Mouse (Mus musculus) left cerebral cortex, adult 2 months (tissue): Measurements from ENCODE around the gene Vps13d. TPM values are rescaled to one million over a fixed set of nuclear protein-coding genes. Genes with fewer than 3 reads are reported as not detected.

Source experiments
- DNase-seq, 2 experiments: peaks; one replicate each; pipeline ENCODE4 v3.0.0; 2021 to 2022; ENCODE audit warnings: low spot score in 2 of 2, mixed read lengths in 1 of 2; ENCODE audit errors: extremely low spot score in 1 of 2
- H3K27ac ChIP-seq: fragments of 200-600 bp; 2 replicates; pipeline ENCODE4 v1.8.1; 2022
- H3K4me3 ChIP-seq: fragments of 200-600 bp; 2 replicates; pipeline ENCODE4 v1.8.1; 2022
- CTCF ChIP-seq: fragments of 200-600 bp; IDR thresholded peaks from 2 replicates; pipeline ENCODE4 v1.8.1; 2022; ENCODE audit warnings: antibody characterized with exemption, mild to moderate bottlenecking, moderate library complexity
- intact Hi-C: fragments of 180-260 bp; cut with DNase I; formaldehyde crosslinking; loops from one replicate; pipeline ENCODE4 v1.15.1; 2025
- total RNA-seq, 2 experiments: library from RNA; stranded (reverse); gene quantifications; 2 replicates each; pipeline ENCODE4 v1.2.3; 2021

Gene Vps13d
- total RNA-seq, 2 experiments from 2014 or later = 63.2 to 64.4 TPM

DNA sequence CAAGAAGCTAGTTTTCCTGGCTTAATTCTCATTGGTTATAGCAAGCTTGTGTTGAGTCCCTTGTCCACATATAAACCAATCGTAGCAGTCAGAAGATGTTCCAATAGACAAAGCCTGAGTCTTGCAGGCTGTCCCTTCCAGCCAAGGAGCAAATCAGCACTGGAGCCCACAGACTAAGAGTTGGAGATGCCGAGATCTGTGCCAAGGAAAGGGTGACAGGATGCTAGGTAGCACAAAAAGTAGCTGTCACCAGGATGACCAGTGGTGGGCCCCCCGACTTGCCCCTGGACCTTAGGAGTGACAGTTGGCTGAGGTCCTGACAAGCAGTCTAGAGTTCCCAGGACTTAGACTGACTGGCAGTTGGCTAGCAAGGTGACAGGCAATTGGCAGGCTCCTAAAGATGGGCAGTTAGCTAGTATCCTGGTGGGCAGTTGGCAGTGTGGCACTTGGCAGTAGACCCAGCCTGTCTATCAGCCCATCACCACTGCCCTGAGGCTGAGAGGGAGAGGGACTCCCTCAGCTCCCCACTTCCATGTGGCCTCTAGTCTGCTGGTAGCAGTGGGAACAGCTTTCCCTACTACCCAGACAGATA, 258.1 kb downstream of the Vps13d start:
- no peak for DNase-seq
- Histone ChIP-seq H3K4me3 (no peak overlapping the region), H3K27ac (no peak overlapping the region)
- intact Hi-C loops = no loop called here
- TF ChIP-seq CTCF = no peak

DNA sequence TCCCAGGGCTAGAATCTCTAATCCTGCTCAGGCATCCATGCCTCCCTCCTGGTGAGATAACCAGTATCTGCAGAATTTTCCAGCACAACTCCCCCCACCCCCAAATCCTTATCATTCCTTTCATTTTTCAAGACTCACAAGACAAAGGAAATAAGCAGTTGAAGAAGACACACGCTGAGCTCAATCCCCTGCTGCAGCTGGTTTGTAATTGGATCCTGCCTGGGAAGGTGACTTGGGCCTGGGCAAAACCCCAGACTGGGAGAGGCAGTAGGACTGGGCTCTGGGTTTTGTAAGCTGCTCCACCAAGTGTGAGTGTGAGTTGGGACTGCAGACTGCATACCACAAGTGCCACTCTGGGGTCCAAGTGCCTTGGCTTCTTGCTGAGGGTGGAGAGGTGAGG, 260.3 kb downstream of the Vps13d start:
- no peak overlapping the region for H3K27ac ChIP-seq
- TF ChIP-seq CTCF = no peak
- DNase-seq = no peak
- H3K4me3 ChIP-seq = no peak overlapping the region
- intact Hi-C loops = no loop called here

DNA sequence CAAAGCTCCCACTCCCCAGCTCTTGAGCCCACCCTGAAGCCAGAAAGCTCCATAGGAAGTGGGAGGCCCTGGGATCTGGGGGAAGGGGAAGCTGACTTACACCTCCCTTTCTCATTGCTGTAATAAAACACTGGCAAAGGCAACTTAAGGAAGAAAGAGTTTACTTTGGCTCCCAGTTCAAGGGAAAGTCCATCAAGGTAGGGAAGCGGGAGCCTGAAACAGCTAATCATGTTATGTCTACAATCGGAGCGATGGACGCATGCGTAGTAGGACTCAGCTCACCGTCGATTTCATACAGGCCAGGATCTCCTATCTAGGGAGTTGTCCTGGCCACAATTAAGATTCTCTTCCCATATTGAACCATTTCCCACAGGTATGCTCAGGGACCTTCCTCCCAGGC, 263.6 kb downstream of the Vps13d start:
- TF ChIP-seq CTCF = no peak
- DNase-seq = no peak
- Histone ChIP-seq H3K4me3 (no peak overlapping the region), H3K27ac (peak overlapping the region; percentile 74; the same call in 1 of the 2 replicates)
- intact Hi-C loops = no loop called here

DNA sequence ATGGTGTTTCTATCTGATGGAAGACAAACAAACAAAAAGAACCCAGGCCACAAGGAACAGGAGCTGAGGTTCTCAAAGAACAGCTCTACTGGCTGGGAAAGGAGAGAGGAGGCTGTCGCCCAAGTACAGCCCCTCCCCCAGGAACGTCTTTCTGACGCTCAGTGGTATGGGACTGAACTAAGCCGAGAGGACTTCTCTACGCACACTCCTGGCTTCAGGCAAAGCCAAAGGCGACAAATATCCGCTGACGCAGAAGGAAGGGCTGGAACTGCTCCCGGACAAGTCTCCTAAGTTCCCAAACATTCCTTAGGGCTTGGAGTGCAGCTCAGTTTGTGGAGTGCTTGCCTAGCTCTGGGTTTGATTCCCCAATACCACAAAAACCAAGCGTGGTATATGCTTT, 264.4 kb downstream of the Vps13d start:
- Histone ChIP-seq H3K27ac (peak overlapping the region; percentile 74), H3K4me3 (no peak overlapping the region)
- intact Hi-C loops = no loop called here
- DNase-seq = peak; percentile 23 to 26
- TF ChIP-seq CTCF = no peak

DNA sequence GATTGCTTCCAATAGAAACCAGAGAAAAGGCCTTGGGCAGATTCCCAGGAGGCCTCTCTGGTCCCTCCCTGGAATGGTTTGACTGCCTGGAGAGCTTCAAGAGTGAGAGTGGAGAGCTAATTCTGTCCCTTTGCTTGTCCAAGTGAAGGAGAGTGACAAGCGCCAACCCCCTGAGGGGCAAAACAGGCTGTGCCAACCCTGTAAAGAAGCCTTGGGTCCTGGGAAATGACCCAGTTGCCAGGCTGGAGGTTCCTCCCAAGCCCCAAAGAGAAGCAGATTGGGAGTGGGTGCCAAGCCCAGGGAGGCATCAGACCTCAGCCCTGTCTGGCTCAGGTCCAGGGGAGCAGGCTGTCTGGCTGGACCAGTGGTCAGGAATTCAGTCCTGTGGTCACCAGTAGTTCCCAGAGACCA, 265.0 kb downstream of the Vps13d start:
- TF ChIP-seq CTCF = no peak
- peak; percentile 39 to 59 for DNase-seq
- H3K4me3 ChIP-seq = no peak overlapping the region
- peak overlapping the region; percentile 74 for H3K27ac ChIP-seq
- intact Hi-C loops = no loop called here

DNA sequence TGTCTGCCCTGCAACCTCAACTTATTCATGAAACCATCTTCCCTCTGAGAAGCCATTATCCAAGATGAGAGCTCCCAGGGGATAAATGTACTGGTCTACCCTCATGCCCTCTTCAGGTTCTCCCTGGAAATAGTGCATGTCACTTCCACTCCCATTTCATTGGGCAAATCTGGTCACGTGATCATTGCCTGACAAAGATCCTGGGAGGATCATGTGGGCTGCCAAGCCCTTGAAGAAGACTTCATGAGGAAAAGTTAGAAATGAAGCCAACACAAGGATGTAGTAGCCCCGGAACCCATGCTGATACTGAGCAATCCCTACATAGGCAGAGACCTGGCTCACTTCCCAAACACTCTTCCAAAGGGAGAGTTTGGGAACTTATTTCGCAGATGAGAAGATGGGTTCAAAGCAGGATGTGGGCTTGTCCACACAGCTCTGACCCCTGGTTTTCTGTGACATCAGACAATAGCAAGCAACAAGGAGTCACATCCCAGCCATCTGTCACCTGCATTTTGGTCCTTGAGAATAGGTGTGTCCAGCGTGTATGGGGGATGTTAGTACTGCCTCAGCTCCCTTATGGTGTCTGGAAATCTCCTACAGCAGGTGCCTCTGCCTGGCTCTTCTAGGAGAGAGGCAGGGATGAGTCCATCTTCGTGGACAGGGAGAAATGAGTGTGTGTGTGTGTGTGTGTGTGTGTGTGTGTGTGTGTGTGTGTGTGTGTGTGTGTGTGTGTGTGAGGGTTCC, 265.9 kb downstream of the Vps13d start:
- Histone ChIP-seq H3K27ac (no peak overlapping the region), H3K4me3 (no peak overlapping the region)
- DNase-seq = no peak
- TF ChIP-seq CTCF = no peak
- intact Hi-C loops = no loop called here

Other genes with a start within 250 kb of the Vps13d start
- gene Tnfrsf1b, start 51.9 kb upstream of the Vps13d start, total RNA-seq = 1 to 10 TPM; 2.9 to 3.1 TPM
- gene Tnfrsf8, start 120.2 kb upstream of the Vps13d start, total RNA-seq = 1 to 10 TPM in 1 of 2 experiments, under 1 TPM in 1; 0.91 to 1.5 TPM